Mouse (Mus musculus) neural tube, embryonic 14.5 days (tissue): ENCODE data around the gene Zfp92. TPM values are rescaled to one million over a fixed set of nuclear protein-coding genes. Genes with fewer than 3 reads are reported as not detected.

Experiments used
- polyA plus RNA-seq: library from polyadenylated mRNA; unstranded; fragments of >200 nt; fragmentation: Nextera tagmentation; extraction: Ambion mirVana; gene quantifications from 2 replicates; pipeline ENCODE4 v1.2.1, GENCODE M21; 2014

Gene Zfp92
- polyA plus RNA-seq, 1 experiment from 2014 or later = 1.3 TPM

Other genes starting within 250 kb of the Zfp92 start
- gene Spin2d, start 234.1 kb upstream of the Zfp92 start, polyA plus RNA-seq = not detected in 2 replicates
- gene Xlr3b, start 218.9 kb upstream of the Zfp92 start, polyA plus RNA-seq = 13.9 and 14.5 TPM in 2 replicates
- gene Xlr4b, start 196.8 kb upstream of the Zfp92 start, polyA plus RNA-seq = 0.55 TPM in 1 of 2 replicates, not detected in the other
- 32.0 and 34.1 TPM in 2 replicates for gene F8a, start 182.8 kb upstream of the Zfp92 start, polyA plus RNA-seq
- not detected in 2 replicates for gene Xlr4c, start 168.0 kb upstream of the Zfp92 start, polyA plus RNA-seq
- gene Xlr3c, start 145.7 kb upstream of the Zfp92 start, polyA plus RNA-seq = 0.73 TPM in 1 of 2 replicates, not detected in the other
- gene Xlr5a, start 118.1 kb upstream of the Zfp92 start, polyA plus RNA-seq = not detected in 2 replicates
- gene Xlr5c, start 118.1 kb upstream of the Zfp92 start, polyA plus RNA-seq = not detected in 2 replicates
- gene Gm45015, start 74.3 kb upstream of the Zfp92 start, polyA plus RNA-seq = not detected in 2 replicates
- 12.9 and 15.3 TPM in 2 replicates for gene Zfp275, start 68.5 kb upstream of the Zfp92 start, polyA plus RNA-seq
- gene Gm18336, start 12.4 kb upstream of the Zfp92 start, polyA plus RNA-seq = not detected in 2 replicates
- not detected in 2 replicates for gene Trex2, start 24.2 kb downstream of the Zfp92 start, polyA plus RNA-seq
- gene Haus7, start 47.9 kb downstream of the Zfp92 start, polyA plus RNA-seq = 62.0 and 72.1 TPM in 2 replicates
- gene Bgn, start 72.5 kb downstream of the Zfp92 start, polyA plus RNA-seq = 8.3 and 36.2 TPM in 2 replicates
- gene Atp2b3, start 92.0 kb downstream of the Zfp92 start, polyA plus RNA-seq = 5.9 and 9.2 TPM in 2 replicates
- gene Dusp9, start 228.3 kb downstream of the Zfp92 start, polyA plus RNA-seq = 0.19 and 0.31 TPM in 2 replicates
- gene Pnck, start 249.0 kb downstream of the Zfp92 start, polyA plus RNA-seq = 142 and 186 TPM in 2 replicates